Mouse (Mus musculus): ENCODE measurements around the gene Slc26a3. TPM values are rescaled to one million over a fixed set of nuclear protein-coding genes. Genes with fewer than 3 reads are reported as not detected.

Slc26a3 gene
- polyA plus RNA-seq (2014; fragmentation: Nextera tagmentation; extraction: Ambion mirVana) = not detected in 2 replicates

GRCm38 (mm10) chr12:31390571-31390970, at the start of gene Slc26a3:
Gene Slc26a3 (plus strand): TSS chr12:31390871.
- DNase-seq (ENCODE audit: low spot score, missing footprints) = peak; percentile 17
- H3K4me3 ChIP-seq (ENCODE audit: low read depth, low read length) = no peak within 1 kb of the TSS
- H3K27ac ChIP-seq (ENCODE audit: low read depth, low read length) = no peak within 1 kb of the TSS
- H3K27me3 ChIP-seq (ENCODE audit: control insufficient read depth, insufficient read depth, low read length) = no peaks in the 10 kb centered on the region
- H3K4me1 ChIP-seq (ENCODE audit: control insufficient read depth, insufficient read depth, low read length) = no peaks in the 10 kb centered on the region
- whole genome bisulfite sequencing = 84% methylated on average over 3 of the region's 3 CpGs
- no peak within 1 kb of the TSS for H3K9ac ChIP-seq (ENCODE audit: low read length)
- no peak for ATAC-seq (ENCODE audit: low FRiP score)
- no peaks in the 10 kb centered on the region for H3K9me3 ChIP-seq (ENCODE audit: control insufficient read depth, low read length)
- no peaks in the 10 kb centered on the region for H3K36me3 ChIP-seq (ENCODE audit: control insufficient read depth, insufficient read depth, low read length)
- no peak within 1 kb of the TSS for H3K4me2 ChIP-seq

- peaks cover 5% of the 10 kb centered on the region for H3K4me1 ChIP-seq (ENCODE audit: control insufficient read depth, insufficient read depth, low read length)
- 31% methylated on average over 15 of the region's 15 CpGs for WGBS
- DNase-seq (ENCODE audit: low spot score, missing footprints) = peak; percentile 84
These were observed 40.3 kb upstream of the Slc26a3 start for GRCm38 (mm10) chr12:31350191-31350943.

GRCm38 (mm10) chr12:31350944-31351928, 39.4 kb upstream of the Slc26a3 start, which contains the start of gene Dld:
Gene Dld (minus strand): TSS chr12:31351453.
- Histone ChIP-seq H3K4me3 (ENCODE audit: low read depth, low read length) (peak within 1 kb of the TSS; percentile 97), H3K36me3 (ENCODE audit: control insufficient read depth, insufficient read depth, low read length) (peaks cover 4% of the 10 kb centered on the region; the same call in 1 of the 2 replicates), H3K4me1 (ENCODE audit: control insufficient read depth, insufficient read depth, low read length) (peaks cover 5% of the 10 kb centered on the region), H3K4me2 (peak within 1 kb of the TSS; percentile 85), H3K9ac (ENCODE audit: low read length) (peak within 1 kb of the TSS; percentile 96), H3K27ac (ENCODE audit: low read depth, low read length) (no peak within 1 kb of the TSS), H3K27me3 (ENCODE audit: control insufficient read depth, insufficient read depth, low read length) (no peaks in the 10 kb centered on the region), H3K9me3 (ENCODE audit: control insufficient read depth, low read length) (no peaks in the 10 kb centered on the region)
- DNase-seq (ENCODE audit: low spot score, missing footprints) = peak; percentile 99
- WGBS = 6% methylated on average over 64 of the region's 66 CpGs
- peak; percentile 100 for ATAC-seq (ENCODE audit: low FRiP score)

More at GRCm38 (mm10) chr12:31350191-31350943, 40.3 kb upstream of the Slc26a3 start:
- peak overlapping the region; percentile 97 for H3K4me3 ChIP-seq (ENCODE audit: low read depth, low read length)
- H3K9ac ChIP-seq (ENCODE audit: low read length) = peak overlapping the region; percentile 96
- peaks cover 4% of the 10 kb centered on the region; the same call in 1 of the 2 replicates for H3K36me3 ChIP-seq (ENCODE audit: control insufficient read depth, insufficient read depth, low read length)
- H3K27ac ChIP-seq (ENCODE audit: low read depth, low read length) = no peak overlapping the region
- no peak; the same call in 1 of the 2 replicates for ATAC-seq (ENCODE audit: low FRiP score)
- H3K27me3 ChIP-seq (ENCODE audit: control insufficient read depth, insufficient read depth, low read length) = no peaks in the 10 kb centered on the region
- no peaks in the 10 kb centered on the region for H3K9me3 ChIP-seq (ENCODE audit: control insufficient read depth, low read length)
- H3K4me2 ChIP-seq = peak overlapping the region; percentile 85

DNA sequence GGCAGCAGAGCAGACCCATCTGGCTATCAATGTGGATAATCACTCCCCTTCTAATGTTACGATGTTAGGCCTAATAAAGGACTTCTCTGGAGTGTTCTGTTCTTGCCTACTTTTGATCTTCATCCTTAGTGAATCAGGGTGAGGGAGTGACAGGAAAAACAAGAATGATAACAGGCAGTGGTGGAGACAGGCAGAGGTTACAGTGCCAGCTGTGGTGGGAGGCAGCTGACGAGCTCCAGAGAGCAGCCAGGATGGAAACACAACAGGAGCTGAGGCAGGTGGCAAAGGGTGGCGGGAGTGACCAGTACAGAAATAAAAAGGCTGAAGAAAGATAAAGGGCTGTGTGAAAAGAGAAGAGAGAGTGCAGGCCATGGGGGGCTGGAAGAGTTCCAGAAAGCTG, 24.2 kb upstream of the Slc26a3 start:
- H3K4me2 ChIP-seq = no peak overlapping the region
- H3K4me1 ChIP-seq (ENCODE audit: control insufficient read depth, insufficient read depth, low read length) = no peaks in the 10 kb centered on the region
- H3K9me3 ChIP-seq (ENCODE audit: control insufficient read depth, low read length) = no peaks in the 10 kb centered on the region
- WGBS = 86% methylated on average over 3 of the region's 3 CpGs
- no peaks in the 10 kb centered on the region for H3K27me3 ChIP-seq (ENCODE audit: control insufficient read depth, insufficient read depth, low read length)
- H3K27ac ChIP-seq (ENCODE audit: low read depth, low read length) = no peak overlapping the region
- ATAC-seq (ENCODE audit: low FRiP score) = no peak
- no peak overlapping the region for H3K4me3 ChIP-seq (ENCODE audit: low read depth, low read length)
- H3K9ac ChIP-seq (ENCODE audit: low read length) = no peak overlapping the region
- DNase-seq (ENCODE audit: low spot score, missing footprints) = no peak
- no peaks in the 10 kb centered on the region for H3K36me3 ChIP-seq (ENCODE audit: control insufficient read depth, insufficient read depth, low read length)

GRCm38 (mm10) chr12:31367721-31368120, 22.9 kb upstream of the Slc26a3 start:
- no peak overlapping the region for H3K4me3 ChIP-seq (ENCODE audit: low read depth, low read length)
- no peak overlapping the region for H3K4me2 ChIP-seq
- H3K9me3 ChIP-seq (ENCODE audit: control insufficient read depth, low read length) = no peaks in the 10 kb centered on the region
- no peaks in the 10 kb centered on the region for H3K4me1 ChIP-seq (ENCODE audit: control insufficient read depth, insufficient read depth, low read length)
- no peaks in the 10 kb centered on the region for H3K27me3 ChIP-seq (ENCODE audit: control insufficient read depth, insufficient read depth, low read length)
- no peak overlapping the region for H3K9ac ChIP-seq (ENCODE audit: low read length)
- ATAC-seq (ENCODE audit: low FRiP score) (no peak), DNase-seq (ENCODE audit: low spot score, missing footprints) (no peak)
- H3K27ac ChIP-seq (ENCODE audit: low read depth, low read length) = no peak overlapping the region
- 79% methylated on average over 5 of the region's 5 CpGs for WGBS
- no peaks in the 10 kb centered on the region for H3K36me3 ChIP-seq (ENCODE audit: control insufficient read depth, insufficient read depth, low read length)

- H3K36me3 ChIP-seq (ENCODE audit: control insufficient read depth, insufficient read depth, low read length) = no peaks in the 10 kb centered on the region
- H3K4me3 ChIP-seq (ENCODE audit: low read depth, low read length) = no peak overlapping the region
- H3K4me1 ChIP-seq (ENCODE audit: control insufficient read depth, insufficient read depth, low read length) = no peaks in the 10 kb centered on the region
- no peaks in the 10 kb centered on the region for H3K9me3 ChIP-seq (ENCODE audit: control insufficient read depth, low read length)
- DNase-seq (ENCODE audit: low spot score, missing footprints) (no peak), ATAC-seq (ENCODE audit: low FRiP score) (no peak)
- 95% methylated on average over 1 of the region's 1 CpGs for WGBS
- no peak overlapping the region for H3K4me2 ChIP-seq
- no peaks in the 10 kb centered on the region for H3K27me3 ChIP-seq (ENCODE audit: control insufficient read depth, insufficient read depth, low read length)
- H3K27ac ChIP-seq (ENCODE audit: low read depth, low read length) = no peak overlapping the region
- H3K9ac ChIP-seq (ENCODE audit: low read length) = no peak overlapping the region
These were observed 21.6 kb upstream of the Slc26a3 start for GRCm38 (mm10) chr12:31369118-31369517.

DNA sequence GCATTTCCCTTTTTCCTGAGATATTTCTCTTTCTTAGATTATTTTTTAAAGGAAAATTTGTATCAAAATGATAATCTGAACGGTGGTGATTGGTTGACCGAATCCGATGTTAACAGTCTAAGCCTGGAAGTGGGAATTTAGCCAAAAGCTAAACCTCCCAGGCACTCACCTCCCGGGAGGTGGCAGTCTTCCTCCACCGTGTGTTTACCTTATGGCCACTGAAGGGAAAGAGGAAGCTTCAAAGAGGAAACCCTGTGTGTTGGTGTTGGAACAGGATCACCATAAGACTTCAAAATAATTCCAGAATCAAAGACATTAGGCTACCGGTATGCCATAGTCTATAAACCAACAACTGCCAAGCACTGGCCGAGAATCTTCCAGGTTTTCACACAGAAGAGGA, 21.0 kb upstream of the Slc26a3 start:
- H3K9me3 ChIP-seq (ENCODE audit: control insufficient read depth, low read length) = no peaks in the 10 kb centered on the region
- no peak overlapping the region for H3K9ac ChIP-seq (ENCODE audit: low read length)
- WGBS = 89% methylated on average over 7 of the region's 7 CpGs
- no peaks in the 10 kb centered on the region for H3K4me1 ChIP-seq (ENCODE audit: control insufficient read depth, insufficient read depth, low read length)
- H3K4me3 ChIP-seq (ENCODE audit: low read depth, low read length) = no peak overlapping the region
- H3K27me3 ChIP-seq (ENCODE audit: control insufficient read depth, insufficient read depth, low read length) = no peaks in the 10 kb centered on the region
- no peak overlapping the region for H3K27ac ChIP-seq (ENCODE audit: low read depth, low read length)
- no peaks in the 10 kb centered on the region for H3K36me3 ChIP-seq (ENCODE audit: control insufficient read depth, insufficient read depth, low read length)
- DNase-seq (ENCODE audit: low spot score, missing footprints) (no peak), ATAC-seq (ENCODE audit: low FRiP score) (no peak)
- no peak overlapping the region for H3K4me2 ChIP-seq

DNA sequence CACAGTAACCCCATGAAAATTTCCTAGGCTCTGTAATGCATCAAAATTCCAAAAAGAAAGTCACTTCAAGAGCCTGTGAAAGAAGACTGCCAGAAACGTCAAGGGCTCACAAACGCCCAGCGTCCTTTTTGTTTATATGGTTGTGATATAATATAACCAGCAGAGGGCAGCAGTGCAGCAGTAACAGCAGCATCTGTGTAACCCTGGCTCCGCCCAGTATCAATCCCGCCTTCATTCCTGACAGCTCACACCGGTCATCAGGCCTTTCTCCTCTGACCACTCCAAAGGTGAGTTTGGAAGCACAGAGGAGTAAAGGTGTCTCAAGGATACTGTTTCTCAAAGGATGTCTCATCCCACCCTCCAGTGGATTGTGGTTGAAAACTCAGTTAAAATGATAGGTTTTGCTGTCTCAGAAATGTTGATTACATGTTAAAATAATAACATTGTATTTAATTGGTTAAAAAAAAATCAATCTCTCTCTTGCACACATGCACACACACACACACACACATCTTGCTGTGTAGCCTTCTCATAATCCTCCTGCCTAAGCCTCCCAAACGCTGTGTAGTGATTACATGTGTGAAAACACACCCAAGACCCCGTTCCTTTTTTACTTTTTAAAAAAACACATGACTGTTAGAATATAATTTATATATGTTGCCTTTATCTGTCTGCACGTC, 15.9 kb upstream of the Slc26a3 start:
- 40% methylated on average over 9 of the region's 9 CpGs for WGBS

More for the DNA sequence above, 15.9 kb upstream of the Slc26a3 start:
- ATAC-seq (ENCODE audit: low FRiP score) (peak; percentile 81), DNase-seq (ENCODE audit: low spot score, missing footprints) (peak; percentile 93)
- H3K9me3 ChIP-seq (ENCODE audit: control insufficient read depth, low read length) = no peaks in the 10 kb centered on the region
- no peak overlapping the region for H3K4me2 ChIP-seq
- no peak overlapping the region for H3K27ac ChIP-seq (ENCODE audit: low read depth, low read length)
- no peaks in the 10 kb centered on the region for H3K4me1 ChIP-seq (ENCODE audit: control insufficient read depth, insufficient read depth, low read length)
- no peaks in the 10 kb centered on the region for H3K36me3 ChIP-seq (ENCODE audit: control insufficient read depth, insufficient read depth, low read length)
- H3K9ac ChIP-seq (ENCODE audit: low read length) = no peak overlapping the region
- no peak overlapping the region for H3K4me3 ChIP-seq (ENCODE audit: low read depth, low read length)
- H3K27me3 ChIP-seq (ENCODE audit: control insufficient read depth, insufficient read depth, low read length) = no peaks in the 10 kb centered on the region

Data from midbrain, embryonic 11.5 days (tissue).